Mouse (Mus musculus) ES-E14 (cell line): ENCODE results near the gene Hist2h2ac. TPM values are rescaled to one million over a fixed set of nuclear protein-coding genes. Genes with fewer than 3 reads are reported as not detected.

Experiments used
- DNase-seq: peaks from one replicate; pipeline ENCODE4 v3.0.0-alpha.2; 2013; ENCODE audit warnings: low read depth, low spot score
- H3K27ac ChIP-seq: 2 replicates; pipeline ENCODE4 v1.5.1; 2012; ENCODE audit warnings: low read depth, mild to moderate bottlenecking, low read length, moderate library complexity, mixed read lengths; ENCODE audit not compliant: poor library complexity, insufficient read depth, severe bottlenecking
- H3K36me3 ChIP-seq: 2 replicates; pipeline ENCODE4 v1.6.1; 2012; ENCODE audit warnings: mild to moderate bottlenecking, low read length, moderate library complexity, mixed read lengths; ENCODE audit not compliant: control insufficient read depth, poor library complexity, insufficient read depth, severe bottlenecking
- H3K4me1 ChIP-seq, 2 experiments: fragments of 150-350 bp in 1 of 2; sonication (generic) in 1 of 2; 2 replicates each; pipeline ENCODE4 v1.6.1; 2012; ENCODE audit warnings: low read length in 2 of 2, mild to moderate bottlenecking in 1 of 2, mixed read lengths in 1 of 2; ENCODE audit not compliant: control insufficient read depth in 2 of 2, insufficient read depth in 2 of 2, poor library complexity in 1 of 2
- H3K4me3 ChIP-seq, 2 experiments: fragments of 150-350 bp in 1 of 2; sonication (generic) in 1 of 2; 2 replicates each; pipeline ENCODE4 v1.5.1; 2012; ENCODE audit warnings: low read length in 2 of 2, low read depth in 1 of 2, mild to moderate bottlenecking in 1 of 2, mixed read lengths in 1 of 2; ENCODE audit not compliant: insufficient read depth in 1 of 2, poor library complexity in 1 of 2, severe bottlenecking in 1 of 2
- H3K9ac ChIP-seq: 2 replicates; pipeline ENCODE4 v1.6.1; 2012; ENCODE audit warnings: low read depth, mild to moderate bottlenecking, low read length, mixed read lengths; ENCODE audit not compliant: poor library complexity, insufficient read depth, severe bottlenecking
- H3K9me3 ChIP-seq: fragments of 150-350 bp; sonication (generic); 2 replicates; pipeline ENCODE4 v1.6.1; 2012; ENCODE audit warnings: low read depth, mild to moderate bottlenecking, low read length; ENCODE audit not compliant: control insufficient read depth, insufficient read depth
- CHD2 ChIP-seq: IDR thresholded peaks from 2 replicates; pipeline ENCODE4 v1.6.1; 2014; ENCODE audit warnings: mild to moderate bottlenecking, low read depth, low read length, inconsistent platforms
- HCFC1 ChIP-seq: IDR thresholded peaks from 2 replicates; pipeline ENCODE4 v1.6.1; 2012; ENCODE audit warnings: low read length, inconsistent platforms, borderline replicate concordance; ENCODE audit not compliant: insufficient read depth
- MAFK ChIP-seq: IDR thresholded peaks from 2 replicates; pipeline ENCODE4 v1.6.1; 2014; ENCODE audit warnings: mild to moderate bottlenecking, low read depth, low read length, inconsistent platforms; ENCODE audit not compliant: insufficient read depth
- ZC3H11A ChIP-seq: IDR thresholded peaks from 2 replicates; pipeline ENCODE4 v1.6.1; 2012; ENCODE audit warnings: low read depth, mild to moderate bottlenecking, inconsistent platforms, low read length, borderline replicate concordance
- ZNF384 ChIP-seq: IDR thresholded peaks from 2 replicates; pipeline ENCODE4 v1.6.1; 2012; ENCODE audit warnings: low read depth, low read length, inconsistent platforms
- in situ Hi-C, 2 experiments: fragments of 600-800 bp; cut with MboI; formaldehyde crosslinking; loops; one replicate each; pipeline ENCODE4 v1.15.1; 2025; ENCODE audit warnings: low sequenced_read_pairs in 2 of 2, inconsistent platforms in 1 of 2; ENCODE audit not compliant: unreplicated experiment in 2 of 2
- total RNA-seq: library from RNA; depleted of rRNA; stranded (reverse); fragments of 300-350 nt; gene quantifications from 2 replicates; pipeline ENCODE4 v1.2.3, GENCODE M21; 2012

Hist2h2ac gene
- total RNA-seq, 1 experiment: 687 TPM

DNA sequence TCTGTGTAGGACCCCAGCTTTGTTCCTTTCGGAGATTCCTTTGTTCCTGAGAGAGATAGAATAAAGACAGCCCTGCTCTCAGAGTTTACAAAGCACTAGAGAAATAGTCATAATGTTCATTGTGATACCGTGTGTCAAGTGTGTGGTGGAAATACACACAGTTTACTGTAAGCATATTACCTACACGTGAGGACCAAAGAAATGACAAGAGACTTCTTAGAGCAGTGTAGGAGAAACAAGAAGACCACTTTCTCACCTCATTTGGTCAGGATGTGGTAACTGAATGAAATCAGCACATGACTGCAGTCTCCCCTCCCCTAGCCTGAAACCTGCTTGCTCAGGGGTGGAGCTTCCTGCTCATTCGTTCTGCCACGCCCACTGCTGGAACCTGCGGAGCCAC lies 22.5 kb downstream of the Hist2h2ac start:
- no peak for TF ChIP-seq MAFK
- no peak for TF ChIP-seq ZNF384
- no peak for TF ChIP-seq CHD2
- no peak for TF ChIP-seq ZC3H11A
- no peak for TF ChIP-seq HCFC1
- peaks cover 0 to 4% of the 10 kb centered on the region in 2 experiments; a peak in 1 of 4 replicates for H3K4me1 ChIP-seq
- DNase-seq: no peak
- H3K9ac ChIP-seq: peak overlapping the region; percentile 71
- H3K27ac ChIP-seq: no peak overlapping the region; the same call in 1 of the 2 replicates
- H3K9me3 ChIP-seq: no peaks in the 10 kb centered on the region
- in situ Hi-C loops: no loop called here
- peak overlapping the region; percentile 42 to 75 for H3K4me3 ChIP-seq
- no peaks in the 10 kb centered on the region for H3K36me3 ChIP-seq

GRCm38 (mm10) chr3:96197129-96197749 lies 23.4 kb downstream of the Hist2h2ac start:
- peak; percentile 72 for DNase-seq
- Histone ChIP-seq H3K36me3 (no peaks in the 10 kb centered on the region), H3K4me3 (peak overlapping the region; percentile 75 to 85), H3K27ac (peak overlapping the region; percentile 70), H3K9ac (peak overlapping the region; percentile 93), H3K9me3 (no peaks in the 10 kb centered on the region), H3K4me1 (peaks cover 0 to 4% of the 10 kb centered on the region in 2 experiments; a peak in 1 of 4 replicates)
- in situ Hi-C loops: no loop called here
- TF ChIP-seq MAFK (peak; percentile 62; the same call in 1 of the 2 replicates), CHD2 (peak; percentile 92), ZC3H11A (no peak), HCFC1 (peak; percentile 91)

DNA sequence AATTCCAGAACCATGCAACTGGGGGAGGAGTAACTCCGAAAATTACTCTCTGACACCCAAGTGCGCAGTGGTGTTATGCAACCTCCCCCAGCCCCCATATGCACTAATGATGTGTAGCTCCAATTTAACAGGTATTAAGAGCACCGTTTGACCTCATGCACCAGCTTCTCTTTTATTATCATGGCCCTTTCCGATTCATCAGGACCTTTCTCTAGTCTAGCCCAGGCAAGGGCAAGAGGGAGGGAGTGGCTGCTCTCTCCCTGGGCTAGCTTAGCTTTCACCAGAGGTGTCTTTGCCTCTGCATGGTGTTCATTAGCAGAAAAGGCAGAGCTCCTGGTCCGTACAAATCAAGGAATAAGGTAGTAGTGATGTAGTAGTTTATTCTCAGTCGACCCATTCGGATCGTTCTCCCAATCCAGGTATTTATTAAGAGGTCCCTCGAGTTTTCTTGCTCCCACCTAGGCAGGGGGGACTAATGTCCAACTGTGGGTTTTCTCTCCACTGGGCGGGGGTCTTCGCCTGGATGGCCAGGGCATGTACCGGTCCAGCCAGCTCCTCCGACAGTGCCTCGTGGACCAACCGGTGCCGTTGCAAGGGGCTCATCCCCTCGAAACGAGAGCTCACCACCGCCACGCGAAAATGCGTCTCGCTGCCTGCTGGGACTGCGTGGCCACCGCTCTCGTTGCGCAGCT lies 24.1 kb downstream of the Hist2h2ac start:
- Histone ChIP-seq H3K4me1 (peaks cover 0 to 4% of the 10 kb centered on the region in 2 experiments; a peak in 1 of 4 replicates), H3K36me3 (no peaks in the 10 kb centered on the region), H3K9ac (peak overlapping the region; percentile 93), H3K4me3 (peak overlapping the region; percentile 75 to 85), H3K9me3 (no peaks in the 10 kb centered on the region), H3K27ac (peak overlapping the region; percentile 70)
- no peak for TF ChIP-seq MAFK
- no peak for TF ChIP-seq ZC3H11A
- no peak for TF ChIP-seq HCFC1
- no peak for TF ChIP-seq CHD2
- no peak for TF ChIP-seq ZNF384
- in situ Hi-C loops: no loop called here
- no peak for DNase-seq

- Histone ChIP-seq H3K27ac (no peak overlapping the region), H3K9ac (peak overlapping the region; percentile 93; the same call in 1 of the 2 replicates), H3K36me3 (no peaks in the 10 kb centered on the region), H3K9me3 (no peaks in the 10 kb centered on the region), H3K4me3 (peak overlapping the region; percentile 75 to 85; a peak in 1 of 4 replicates), H3K4me1 (peaks cover 0 to 4% of the 10 kb centered on the region in 2 experiments; a peak in 1 of 4 replicates)
- no peak for DNase-seq
- TF ChIP-seq ZC3H11A: no peak
- TF ChIP-seq ZNF384: no peak
- TF ChIP-seq CHD2: no peak
- TF ChIP-seq MAFK: no peak
- TF ChIP-seq HCFC1: no peak
- in situ Hi-C loops: no loop called here
Measured at GRCm38 (mm10) chr3:96195616-96196313, 24.9 kb downstream of the Hist2h2ac start.
